Mouse (Mus musculus): ENCODE measurements around the gene Henmt1. TPM values are rescaled to one million over a fixed set of nuclear protein-coding genes. Genes with fewer than 3 reads are reported as not detected.

Gene Henmt1
- total RNA-seq, 2 experiments from 2014 or later = 1.3 to 2.3 TPM

DNA sequence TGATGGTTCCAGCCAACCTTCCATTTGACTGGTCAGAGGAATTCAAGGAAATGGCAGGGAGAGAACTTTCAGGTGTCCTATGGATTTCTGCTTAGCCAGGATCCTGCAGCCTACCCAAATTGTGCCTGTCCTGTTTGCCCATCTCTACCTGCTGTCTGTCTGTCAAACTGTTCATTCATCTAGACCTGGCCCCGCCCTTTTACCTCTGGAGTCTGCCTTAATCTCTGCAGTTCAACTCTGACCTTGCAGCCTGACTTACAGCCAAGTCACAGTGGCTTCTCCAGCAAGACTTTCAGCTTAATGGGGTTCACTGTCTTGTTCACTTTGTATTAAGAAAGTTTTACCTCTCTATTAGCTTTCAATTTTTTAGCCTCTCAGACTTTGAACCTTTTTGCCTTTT is 13.4 kb upstream of the Henmt1 start:
- intact Hi-C loops (cut with DNase I) = no loop called here

DNA sequence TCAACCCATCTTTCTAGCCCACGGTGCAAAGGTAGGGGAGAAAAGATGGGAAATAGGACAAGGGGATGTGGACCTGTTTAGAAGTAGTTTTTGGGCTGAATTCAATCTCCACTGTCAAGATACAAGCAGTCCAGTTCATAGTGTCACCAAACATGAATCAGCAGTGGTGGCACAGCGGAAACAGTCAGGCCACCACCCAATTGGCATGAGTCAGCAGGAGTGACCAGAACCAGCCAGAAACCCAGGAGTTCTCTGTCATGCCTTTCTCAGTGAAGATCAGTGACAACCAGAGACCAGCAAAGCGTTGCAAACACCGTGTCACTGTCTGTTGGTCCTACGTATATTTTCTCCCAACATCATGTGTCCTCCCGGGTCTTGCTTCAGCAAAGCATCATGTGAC is 6.1 kb upstream of the Henmt1 start:
- intact Hi-C loops (cut with DNase I) = no loop called here
- DNase-seq (ENCODE audit: low spot score in 2 of 2) = no peak

More for the DNA sequence above, 13.4 kb upstream of the Henmt1 start:
- no peak for DNase-seq (ENCODE audit: low spot score in 2 of 2)

DNA sequence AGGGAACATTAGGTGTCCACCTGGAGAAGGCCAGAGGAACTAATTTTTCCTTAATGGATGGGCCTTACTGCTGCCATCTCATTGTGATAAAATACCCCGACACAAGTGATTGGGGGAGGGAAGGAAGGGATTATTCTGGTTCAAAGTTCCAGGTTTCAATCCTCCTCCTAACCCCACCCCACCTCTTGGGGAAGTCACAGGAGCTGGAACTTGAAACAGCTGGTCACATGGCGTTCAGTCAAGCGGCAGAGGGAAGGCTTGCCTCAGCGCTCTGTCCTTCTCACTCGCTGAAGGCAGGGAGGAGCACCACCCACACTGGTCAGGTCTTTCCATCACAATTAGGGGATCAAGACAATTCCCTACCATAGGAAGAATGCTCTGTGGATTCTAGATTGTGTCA is 982 bp upstream of the Henmt1 start:
- DNase-seq (ENCODE audit: low spot score in 2 of 2) = no peak
- intact Hi-C loops (cut with DNase I) = no loop called here

DNA sequence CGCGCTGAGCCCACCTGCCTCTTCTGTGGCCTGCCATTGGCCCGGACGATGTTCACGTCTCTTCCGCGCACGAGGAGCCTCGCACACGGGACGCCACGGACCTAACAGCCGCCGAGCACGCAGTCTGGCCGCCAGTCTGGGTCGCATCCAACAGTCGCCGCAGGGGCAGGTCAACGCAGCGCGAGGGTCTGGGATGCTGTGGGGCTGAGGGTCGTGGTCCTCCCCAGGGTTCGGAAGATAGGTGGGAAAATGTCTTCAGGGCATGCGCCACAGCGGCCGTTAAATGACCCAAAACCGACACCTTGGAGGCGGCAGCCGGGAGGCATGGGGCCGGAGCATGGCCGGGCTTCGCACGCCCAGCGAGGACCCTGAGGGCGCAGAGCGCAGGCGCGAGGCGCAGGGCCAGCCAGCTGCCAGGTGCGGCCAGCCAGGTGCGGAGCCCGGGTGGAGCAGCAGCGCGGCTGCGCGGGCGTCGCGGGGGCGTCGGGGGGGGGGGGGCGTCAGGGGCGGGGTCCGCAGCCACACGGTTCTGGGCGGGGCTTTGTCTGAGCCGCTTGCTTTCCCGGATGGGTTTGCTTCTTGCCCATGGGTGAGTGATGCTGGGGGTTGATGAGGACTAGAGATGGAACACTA is 444 bp downstream of the Henmt1 start, which contains the start of gene Gm9857:
Gene Gm9857, minus strand, starts transcription at position 445 of the 633 bp plus-strand sequence.
- intact Hi-C loops (cut with DNase I) = no loop called here
- no peak for DNase-seq (ENCODE audit: low spot score in 2 of 2)

DNA sequence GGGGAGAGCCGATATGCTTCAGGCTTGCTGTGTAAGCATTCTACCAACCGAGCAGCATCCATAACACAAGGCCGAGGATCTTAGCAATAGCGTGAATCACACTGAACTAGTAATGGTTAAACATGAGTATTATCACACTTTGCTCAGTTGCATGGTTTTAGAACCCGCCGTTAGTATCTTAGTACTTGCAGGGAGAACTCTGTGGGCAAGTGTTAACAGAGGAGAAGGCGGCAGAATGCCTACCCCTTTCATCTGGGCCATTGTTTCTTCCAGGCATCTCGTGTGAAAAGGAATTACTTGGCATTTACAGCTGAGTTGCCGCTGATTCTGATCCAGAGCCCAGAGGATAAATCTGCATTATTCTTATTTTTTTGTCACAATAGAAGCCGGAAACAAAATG is 1.3 kb downstream of the Henmt1 start:
- intact Hi-C loops (cut with DNase I) = no loop called here
- DNase-seq (ENCODE audit: low spot score in 2 of 2) = no peak

DNA sequence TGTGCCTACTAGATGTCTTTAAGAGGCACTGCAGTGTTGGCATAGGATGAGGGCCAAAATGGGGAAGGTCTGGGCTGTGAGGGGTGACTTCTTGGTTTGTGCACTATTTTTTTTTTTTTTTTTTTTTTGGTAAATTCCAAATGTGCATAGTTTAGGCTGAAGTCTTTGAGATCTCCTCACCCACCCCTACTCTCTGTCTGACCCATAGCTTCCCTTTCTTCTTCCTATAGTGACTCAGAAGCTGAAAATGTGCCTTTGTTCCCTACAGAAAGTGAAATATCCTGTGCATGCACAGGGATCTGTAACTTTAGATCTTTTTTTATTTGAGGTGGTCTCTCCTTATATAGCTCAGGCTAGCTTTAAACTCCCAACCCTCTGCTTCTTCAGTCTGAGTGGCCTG is 18.3 kb downstream of the Henmt1 start:
- intact Hi-C loops (cut with DNase I) = no loop called here
- DNase-seq (ENCODE audit: low spot score in 2 of 2) = no peak

DNA sequence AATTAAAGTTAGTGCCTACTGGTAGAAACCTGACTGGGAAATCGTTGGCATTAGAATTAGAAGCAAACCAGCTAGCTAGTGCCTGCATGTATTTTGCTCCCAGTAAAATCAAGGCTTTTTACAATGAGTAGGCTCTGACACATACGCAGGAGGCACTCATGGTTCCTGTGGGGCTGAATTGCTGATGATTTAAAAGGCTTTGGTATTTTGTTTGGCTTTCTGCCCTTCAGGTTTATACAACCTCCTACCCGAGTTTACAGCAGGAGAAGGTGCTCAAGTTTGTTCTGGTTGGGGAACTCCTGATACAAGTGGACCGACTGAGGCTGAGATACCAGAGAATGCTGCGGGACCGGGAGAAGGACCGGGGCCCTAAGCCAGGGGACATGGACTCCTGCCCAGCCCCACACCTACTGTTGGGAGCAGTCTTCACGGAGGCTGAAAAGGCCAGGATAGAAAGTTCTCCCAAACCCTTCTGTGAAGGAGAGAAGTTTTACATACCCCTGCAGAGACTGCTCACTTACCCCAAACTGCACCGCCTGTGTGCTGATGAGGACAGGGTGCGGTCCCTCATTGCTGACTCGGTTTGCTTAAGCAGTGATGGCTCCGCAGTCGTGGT is 20.1 kb downstream of the Henmt1 start:
- no peak for DNase-seq (ENCODE audit: low spot score in 2 of 2)
- intact Hi-C loops (cut with DNase I) = no loop called here

DNA sequence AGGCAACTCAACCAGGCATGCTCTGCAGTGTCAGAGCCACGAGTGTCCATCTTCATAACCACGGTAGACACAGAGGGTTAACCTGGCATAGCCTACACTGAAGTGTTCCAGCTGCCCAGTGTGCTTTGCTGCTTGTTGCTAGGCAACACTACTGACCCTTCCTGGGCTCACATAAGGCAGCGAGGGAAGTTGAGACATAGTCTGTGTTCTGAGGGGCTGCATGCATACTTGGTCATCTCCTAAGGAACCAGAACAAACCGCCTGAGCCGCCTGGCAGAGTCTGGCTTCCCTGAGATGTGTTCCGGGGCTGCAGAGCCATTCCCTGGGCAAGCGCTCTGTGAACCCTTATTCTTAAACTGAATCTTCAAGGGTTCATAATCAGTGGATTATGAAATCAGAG is 21.6 kb downstream of the Henmt1 start:
- intact Hi-C loops (cut with DNase I) = no loop called here

DNA sequence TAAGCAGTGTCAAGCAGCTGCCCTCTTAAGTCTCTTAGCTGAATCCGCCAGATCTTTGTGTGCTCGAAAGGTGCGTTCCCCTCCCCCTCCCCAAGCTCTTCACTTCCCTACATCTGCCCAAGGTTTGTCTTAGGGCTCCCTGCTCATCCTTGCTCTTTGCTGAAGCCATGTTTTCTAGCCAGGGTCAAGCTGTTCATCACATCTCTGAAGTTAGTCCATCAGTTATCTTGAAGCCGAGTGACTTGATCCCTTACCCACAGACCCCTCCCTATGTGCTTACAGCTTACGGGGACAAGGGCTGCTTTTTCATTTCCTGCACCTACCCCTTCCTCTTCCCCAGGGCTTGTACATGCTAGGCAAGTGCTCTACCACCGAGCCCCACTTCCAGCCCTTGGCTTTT is 22.0 kb downstream of the Henmt1 start:
- intact Hi-C loops (cut with DNase I) = no loop called here
- no peak for DNase-seq (ENCODE audit: low spot score in 2 of 2)

More for the DNA sequence above, 21.6 kb downstream of the Henmt1 start:
- DNase-seq (ENCODE audit: low spot score in 2 of 2) = no peak

DNA sequence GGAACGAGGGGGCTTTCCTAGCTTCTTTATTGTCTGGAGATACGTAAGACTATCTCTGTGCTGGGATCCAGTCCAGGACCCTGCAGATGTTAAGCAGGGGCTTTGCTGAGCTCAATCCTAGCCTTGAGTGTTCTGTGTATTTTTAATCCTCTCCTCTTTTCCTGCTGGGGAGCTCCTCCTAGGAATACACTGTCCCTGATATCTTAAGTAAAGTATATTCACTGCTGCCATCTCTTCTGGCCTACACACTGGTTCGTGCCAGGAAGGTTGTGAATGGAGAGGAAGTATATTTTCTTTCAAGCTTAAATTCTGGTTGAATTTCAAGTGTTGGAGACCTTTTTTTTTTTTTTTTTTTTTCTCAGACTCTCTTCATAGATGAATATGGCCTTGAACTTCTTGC is 23.6 kb downstream of the Henmt1 start:
- intact Hi-C loops (cut with DNase I) = no loop called here
- DNase-seq (ENCODE audit: low spot score in 2 of 2) = no peak

DNA sequence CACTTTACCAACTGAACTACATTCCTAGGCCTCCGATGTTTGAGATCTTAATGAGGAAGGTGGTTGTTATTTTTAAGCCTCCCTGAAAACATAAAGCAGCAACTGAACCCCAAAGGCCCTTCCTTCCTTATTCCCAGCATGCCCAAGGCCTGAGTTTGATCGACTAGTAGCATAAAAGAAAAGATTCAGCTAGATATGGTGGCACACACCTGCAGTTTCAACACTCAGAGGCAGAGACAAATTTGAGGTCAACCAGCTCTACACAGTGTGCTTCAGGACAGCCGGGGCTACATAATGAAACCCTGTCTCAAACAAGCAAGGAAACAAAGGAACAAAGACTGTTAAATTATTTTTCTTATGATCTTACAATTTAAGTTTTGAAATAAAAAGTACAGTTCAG is 24.1 kb downstream of the Henmt1 start:
- intact Hi-C loops (cut with DNase I) = no loop called here
- DNase-seq (ENCODE audit: low spot score in 2 of 2) = no peak

DNA sequence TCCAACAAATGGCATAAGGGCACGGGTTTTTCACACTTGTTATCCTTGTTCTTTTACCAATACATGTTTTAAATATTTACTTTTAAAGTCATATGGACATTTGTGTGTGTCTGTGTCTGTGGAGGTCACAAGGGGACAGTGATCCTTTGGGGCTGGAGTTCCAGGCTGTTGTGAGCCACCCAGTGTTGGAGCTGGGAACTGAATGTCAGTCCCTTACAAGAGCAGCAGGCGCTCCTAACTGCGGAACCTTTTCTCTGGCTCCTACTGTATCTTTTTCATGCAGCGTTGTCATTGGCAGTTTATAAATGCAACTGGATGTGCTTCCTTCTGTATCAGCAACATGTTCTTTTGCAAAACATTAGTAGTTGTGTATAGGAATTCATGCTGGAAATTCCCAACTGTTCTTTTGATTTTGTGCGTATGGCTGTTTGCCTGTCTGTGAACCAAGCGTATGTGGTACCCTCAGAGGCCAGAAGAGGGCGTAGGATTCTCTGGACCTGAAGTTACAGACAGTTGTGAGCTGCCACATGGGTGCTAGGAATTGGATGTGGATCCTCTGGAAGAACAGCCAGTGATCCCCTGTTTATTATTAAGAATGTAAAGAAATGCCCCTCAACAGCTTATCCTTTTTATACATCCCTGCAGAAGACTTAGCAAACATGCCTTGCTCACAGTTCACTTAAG is 24.8 kb downstream of the Henmt1 start:
- DNase-seq (ENCODE audit: low spot score in 2 of 2) = no peak
- intact Hi-C loops (cut with DNase I) = no loop called here

DNA sequence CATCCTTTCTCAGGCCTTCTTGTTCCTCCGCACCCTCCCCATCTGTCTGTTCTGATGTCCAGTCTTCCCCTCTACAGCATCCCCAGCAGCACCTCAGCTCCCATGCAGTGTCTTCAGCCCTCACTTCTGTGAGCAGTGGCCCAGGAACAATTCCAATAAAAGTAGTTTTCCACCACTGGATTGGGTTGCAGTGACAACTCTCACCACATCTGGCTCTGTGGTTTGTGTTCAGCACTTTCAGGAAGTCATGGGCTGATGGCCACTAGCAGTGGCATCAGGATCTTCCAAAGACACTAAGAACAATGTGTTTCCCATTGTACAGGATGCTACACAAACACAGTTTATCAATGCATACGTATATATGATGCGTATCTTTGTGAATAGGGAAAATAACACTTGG is 26.4 kb downstream of the Henmt1 start:
- intact Hi-C loops (cut with DNase I) = no loop called here
- no peak for DNase-seq (ENCODE audit: low spot score in 2 of 2)

DNA sequence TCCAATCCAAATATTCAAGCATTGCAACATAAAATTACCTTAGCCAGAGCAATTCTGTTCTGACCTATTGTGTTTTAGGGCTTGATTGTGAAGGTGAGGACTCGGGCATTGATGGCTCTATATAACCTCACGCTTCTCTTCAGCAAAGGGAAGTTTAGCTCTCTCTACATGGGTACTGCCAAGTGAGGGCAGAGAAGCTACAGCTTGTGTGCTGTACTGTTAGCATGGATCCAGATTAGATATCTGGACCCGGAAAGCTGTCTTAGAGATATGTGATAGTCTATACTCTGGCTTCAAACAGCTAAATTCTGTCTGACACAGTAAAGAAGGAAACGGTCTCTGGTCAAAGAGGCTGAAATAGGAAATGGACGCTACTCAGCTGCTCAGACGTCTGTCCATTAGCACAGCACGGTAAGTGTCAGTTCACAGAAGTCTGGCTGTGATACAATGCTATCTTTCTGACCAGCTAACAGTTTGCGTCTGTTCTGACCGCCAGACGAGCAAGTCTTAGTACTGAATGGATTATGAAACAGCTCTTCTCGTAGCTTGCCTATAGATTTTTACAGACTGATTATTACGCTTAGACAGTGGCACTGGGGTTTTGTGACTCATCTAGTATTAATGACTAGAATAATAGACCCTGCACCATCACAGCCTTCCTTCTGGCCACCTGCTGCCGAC is 34.4 kb downstream of the Henmt1 start:
- intact Hi-C loops (cut with DNase I) = no loop called here
- no peak for DNase-seq (ENCODE audit: low spot score in 2 of 2)

DNA sequence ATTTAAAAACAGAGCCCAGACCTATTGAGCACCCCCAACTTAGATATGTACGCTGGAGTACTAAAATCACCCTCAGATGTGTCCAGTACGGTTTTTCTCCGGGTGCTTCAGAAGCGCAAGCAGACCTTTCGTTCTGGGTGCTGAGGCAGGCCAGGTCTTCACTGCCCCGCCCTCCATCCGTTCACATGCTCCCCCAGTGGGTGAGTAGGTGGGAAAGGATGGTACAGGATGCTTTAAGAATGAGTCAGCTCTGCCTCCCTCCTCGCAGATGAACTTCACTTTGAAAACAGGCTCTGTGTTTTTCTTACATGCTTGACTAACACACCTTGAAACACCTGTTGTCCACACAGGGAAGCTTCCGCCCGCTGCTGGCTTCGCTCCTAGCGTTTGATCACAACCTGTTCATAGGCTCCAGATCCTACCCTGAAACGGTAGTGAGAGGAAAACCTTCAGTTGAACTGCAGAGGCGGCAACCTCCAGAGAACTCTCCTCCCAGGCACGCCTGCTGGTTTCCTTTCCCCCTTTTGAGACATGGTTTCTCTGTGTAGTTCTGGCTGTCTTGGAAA is 35.3 kb downstream of the Henmt1 start:
- no peak for DNase-seq (ENCODE audit: low spot score in 2 of 2)
- intact Hi-C loops (cut with DNase I) = loop anchor here (5.0 kb wide), 1 partner anchor 52 kb away; the partner anchor contains the start of gene Fam102b

DNA sequence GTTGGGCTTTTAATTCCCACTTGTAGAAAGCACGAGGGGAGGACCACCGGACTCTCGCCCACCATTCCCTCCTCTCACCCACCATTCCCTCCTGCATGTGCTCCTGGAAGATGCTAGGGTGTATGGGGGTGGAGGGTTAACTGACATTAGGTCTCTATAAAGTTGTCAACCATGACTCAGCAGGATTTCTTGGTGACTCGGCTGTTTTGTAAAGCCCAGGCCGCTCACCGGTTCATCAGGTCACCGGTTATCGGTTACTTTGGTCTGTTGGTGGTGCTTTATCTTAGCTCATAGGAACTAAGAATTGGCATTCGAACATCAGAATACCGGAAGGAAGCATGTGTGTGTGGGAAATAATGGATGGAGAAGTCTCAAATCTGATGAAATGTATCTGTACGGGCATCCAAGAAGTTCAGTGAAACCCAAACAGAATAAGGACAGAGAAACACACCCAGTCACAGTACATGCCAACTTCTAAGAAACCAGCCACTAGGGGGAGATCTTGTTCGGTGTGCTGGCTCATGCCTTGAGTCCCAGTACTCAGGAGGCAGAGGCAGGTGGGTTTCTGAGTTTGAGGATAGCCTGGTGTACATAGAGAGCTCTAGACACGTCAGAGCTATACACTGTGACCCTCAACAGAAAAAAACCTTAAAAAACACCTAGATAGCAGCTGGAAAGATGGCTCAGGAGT is 37.8 kb downstream of the Henmt1 start:
- no peak for DNase-seq (ENCODE audit: low spot score in 2 of 2)
- intact Hi-C loops (cut with DNase I) = loop anchor here (5.0 kb wide), 1 partner anchor 50 kb away; the partner anchor contains the start of gene Fam102b

DNA sequence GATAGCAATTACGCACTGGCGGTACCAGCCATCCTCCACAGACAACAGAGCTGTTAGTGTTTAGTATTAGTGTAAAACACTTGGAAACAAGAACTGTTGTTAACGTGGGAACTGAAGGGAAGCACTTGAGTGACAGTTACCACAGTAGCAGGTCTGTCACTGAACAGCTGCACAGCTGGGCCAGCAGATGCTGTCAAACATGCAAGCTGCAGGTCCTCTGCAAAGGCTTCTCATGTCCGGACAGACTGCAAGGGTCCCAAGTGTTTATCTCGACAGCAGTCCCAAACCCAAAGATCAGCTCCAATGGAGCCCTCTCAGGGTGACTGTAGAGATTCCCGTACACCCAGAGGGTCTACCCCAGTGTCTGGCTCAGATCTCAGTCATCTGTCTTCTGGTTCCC is 42.3 kb downstream of the Henmt1 start:
- intact Hi-C loops (cut with DNase I) = no loop called here
- no peak for DNase-seq (ENCODE audit: low spot score in 2 of 2)

DNA sequence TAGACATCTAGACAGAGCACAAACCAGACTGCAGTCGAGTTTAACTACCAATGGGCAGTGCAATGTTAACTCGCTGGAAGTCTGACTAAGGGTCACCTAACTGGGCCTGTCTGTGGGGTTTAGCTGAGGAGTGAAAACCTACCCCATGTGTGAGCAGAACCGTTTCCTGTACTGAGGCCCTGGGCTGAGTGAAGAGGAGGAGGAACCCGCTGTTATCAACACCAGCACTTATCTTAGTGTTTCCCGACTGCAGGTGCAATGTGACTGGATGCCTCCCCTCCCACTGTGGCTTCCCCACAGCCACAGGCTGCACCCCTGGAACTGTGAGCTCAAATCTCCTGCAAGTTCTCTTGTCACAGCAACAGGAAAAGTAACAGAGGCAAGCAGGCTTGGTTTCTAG is 44.3 kb downstream of the Henmt1 start:
- intact Hi-C loops (cut with DNase I) = no loop called here
- no peak for DNase-seq (ENCODE audit: low spot score in 2 of 2)

DNA sequence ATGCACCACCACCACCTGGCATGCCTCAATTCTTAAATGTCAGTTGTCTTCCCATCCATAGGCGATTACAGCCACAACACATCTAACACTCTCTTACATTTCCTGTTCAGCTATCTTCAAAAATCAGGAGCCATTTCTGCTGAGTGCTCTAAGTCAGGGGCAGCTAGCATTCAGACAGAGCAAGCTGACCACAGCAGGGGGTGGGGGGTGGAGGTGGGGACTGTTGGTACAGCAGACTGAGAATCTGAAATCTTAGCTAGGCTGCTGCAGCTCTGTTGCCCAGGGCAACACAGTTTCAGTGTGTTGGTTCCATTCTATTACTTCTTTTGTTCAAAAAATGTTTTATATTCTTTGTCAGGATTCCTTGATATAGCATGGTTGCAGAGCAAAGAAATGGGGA is 46.9 kb downstream of the Henmt1 start:
- DNase-seq (ENCODE audit: low spot score in 2 of 2) = no peak
- intact Hi-C loops (cut with DNase I) = no loop called here

Data from left cerebral cortex, postnatal 36 days (tissue).